Mouse (Mus musculus) kidney, adult 2 months (tissue): ENCODE data around the gene Eif2b3.

Source experiments
- CTCF ChIP-seq: fragments of 200-500 bp; conservative IDR thresholded peaks from 2 replicates; pipeline ENCODE4 v1.5.1; 2011; ENCODE audit warnings: low read depth, mild to moderate bottlenecking, control low read depth, low read length, moderate library complexity, mixed read lengths; ENCODE audit not compliant: insufficient read depth, insufficient read length
- POLR2A ChIP-seq: fragments of 200-500 bp; IDR thresholded peaks from one replicate; pipeline ENCODE4 v1.6.1; 2011; ENCODE audit warnings: low read depth, low read length, control low read depth

DNA sequence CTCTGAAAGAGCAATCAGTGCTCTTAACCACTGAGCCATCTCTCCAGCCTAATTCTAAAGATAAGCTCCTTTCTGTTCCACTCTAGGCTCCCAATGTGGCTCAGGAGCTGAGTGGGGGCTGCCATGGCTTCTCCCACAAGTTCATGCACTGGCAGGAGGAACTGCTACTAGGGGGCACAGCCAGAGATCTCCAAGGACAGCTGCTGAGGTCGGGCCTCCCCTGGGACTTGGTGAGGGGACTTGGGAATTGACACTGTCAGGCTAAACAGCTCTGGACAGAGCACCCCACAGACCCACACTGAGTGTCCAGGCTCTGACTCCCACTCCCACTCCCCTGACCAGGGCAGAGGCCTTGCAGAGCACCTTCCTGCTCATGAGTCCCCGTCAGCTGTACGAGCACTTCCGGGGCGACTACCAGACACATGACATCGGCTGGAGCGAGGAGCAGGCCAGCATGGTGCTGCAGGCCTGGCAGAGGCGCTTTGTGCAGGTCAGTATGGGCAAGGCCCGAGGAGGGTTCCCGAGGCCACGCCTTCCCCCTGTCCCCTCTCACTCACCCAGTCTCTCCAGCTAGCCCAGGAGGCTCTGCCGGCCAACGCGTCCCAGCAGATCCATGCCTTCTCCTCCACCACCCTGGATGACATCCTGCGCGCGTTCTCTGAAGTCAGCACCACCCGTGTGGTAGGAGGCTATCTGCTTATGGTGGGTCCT is 88.8 kb downstream of the Eif2b3 start:
- TF ChIP-seq POLR2A (no peak), CTCF (no peak)
